Mouse (Mus musculus): ENCODE data around the gene Rnase4. TPM values are rescaled to one million over a fixed set of nuclear protein-coding genes. Genes with fewer than 3 reads are reported as not detected.

Rnase4 gene
- polyA plus RNA-seq (2012; rRNA removed), result 20.3 and 27.1 TPM in 2 replicates

GRCm38 (mm10) chr14:51090921-51091900 is at the start of gene Rnase4, which contains the start of gene Ang:
Rnase4 (plus strand) TSS chr14:51091077.
Ang (plus strand) TSS chr14:51091150.
- peak in 1 of 2 experiments; percentile 32 for DNase-seq (ENCODE audit: extremely low spot score in 1 of 2, low spot score in 1 of 2)

- DNase-seq (ENCODE audit: extremely low spot score in 1 of 2, low spot score in 1 of 2), result no peak
These were observed 49.1 kb upstream of the Rnase4 start, which contains the start of gene Rnase9 for GRCm38 (mm10) chr14:51041769-51042168. Rnase9 (minus strand) TSS chr14:51041869.

- DNase-seq (ENCODE audit: extremely low spot score in 1 of 2, low spot score in 1 of 2), result no peak
These were observed 43.0 kb upstream of the Rnase4 start for GRCm38 (mm10) chr14:51047846-51048245.

- no peak for DNase-seq (ENCODE audit: extremely low spot score in 1 of 2, low spot score in 1 of 2)
These were observed 40.8 kb upstream of the Rnase4 start, which contains the start of gene Rnase11 for GRCm38 (mm10) chr14:51050063-51050462. Rnase11 (minus strand) TSS chr14:51050163.

- DNase-seq (ENCODE audit: extremely low spot score in 1 of 2, low spot score in 1 of 2), result no peak
These were observed 38.9 kb upstream of the Rnase4 start for GRCm38 (mm10) chr14:51051941-51052340.

- DNase-seq (ENCODE audit: extremely low spot score in 1 of 2, low spot score in 1 of 2), result no peak
These were observed 37.7 kb upstream of the Rnase4 start for GRCm38 (mm10) chr14:51053176-51053575.

- DNase-seq (ENCODE audit: extremely low spot score in 1 of 2, low spot score in 1 of 2), result no peak
These were observed 36.3 kb upstream of the Rnase4 start for GRCm38 (mm10) chr14:51054243-51055237.

- DNase-seq (ENCODE audit: extremely low spot score in 1 of 2, low spot score in 1 of 2), result no peak
These were observed 33.5 kb upstream of the Rnase4 start, which contains the start of gene Rnase12 for GRCm38 (mm10) chr14:51057401-51057831. Rnase12 (minus strand) TSS chr14:51057661.

GRCm38 (mm10) chr14:51060761-51061160 is 30.1 kb upstream of the Rnase4 start:
- no peak for DNase-seq (ENCODE audit: extremely low spot score in 1 of 2, low spot score in 1 of 2)

- DNase-seq (ENCODE audit: extremely low spot score in 1 of 2, low spot score in 1 of 2), result no peak
These were observed 21.9 kb upstream of the Rnase4 start for GRCm38 (mm10) chr14:51068956-51069355.

- DNase-seq (ENCODE audit: extremely low spot score in 1 of 2, low spot score in 1 of 2), result peak in 1 of 2 experiments; percentile 16
These were observed 21.3 kb upstream of the Rnase4 start for GRCm38 (mm10) chr14:51069617-51070016.

- no peak for DNase-seq (ENCODE audit: extremely low spot score in 1 of 2, low spot score in 1 of 2)
These were observed 16.5 kb upstream of the Rnase4 start, which contains the start of gene Olfr750 for GRCm38 (mm10) chr14:51074335-51074734. Olfr750 (minus strand) TSS chr14:51074435.

- DNase-seq (ENCODE audit: extremely low spot score in 1 of 2, low spot score in 1 of 2), result no peak
These were observed 11.7 kb upstream of the Rnase4 start for GRCm38 (mm10) chr14:51079180-51079579.

- DNase-seq (ENCODE audit: extremely low spot score in 1 of 2, low spot score in 1 of 2), result no peak
These were observed 9.8 kb upstream of the Rnase4 start for GRCm38 (mm10) chr14:51081035-51081434.

- peak in 1 of 2 experiments; percentile 84 for DNase-seq (ENCODE audit: extremely low spot score in 1 of 2, low spot score in 1 of 2)
These were observed 8.0 kb upstream of the Rnase4 start for GRCm38 (mm10) chr14:51082599-51083581.

- DNase-seq (ENCODE audit: extremely low spot score in 1 of 2, low spot score in 1 of 2), result no peak
These were observed 7.1 kb upstream of the Rnase4 start for GRCm38 (mm10) chr14:51083805-51084204.

GRCm38 (mm10) chr14:51085086-51085485 is 5.8 kb upstream of the Rnase4 start:
- DNase-seq (ENCODE audit: extremely low spot score in 1 of 2, low spot score in 1 of 2), result no peak

- no peak for DNase-seq (ENCODE audit: extremely low spot score in 1 of 2, low spot score in 1 of 2)
These were observed 5.0 kb upstream of the Rnase4 start for GRCm38 (mm10) chr14:51085911-51086310.

GRCm38 (mm10) chr14:51087762-51088161 is 3.1 kb upstream of the Rnase4 start:
- DNase-seq (ENCODE audit: extremely low spot score in 1 of 2, low spot score in 1 of 2), result no peak

Measured in frontal cortex, adult 2 months (tissue).